Mouse (Mus musculus) C2C12 (cell line): Measurements from ENCODE around the gene Usp3.

Experiments used
- CEBPB ChIP-seq: IDR thresholded peaks from one replicate; pipeline ENCODE4 v1.6.1; 2011; ENCODE audit warnings: low read depth, mild to moderate bottlenecking, control low read depth, moderate library complexity
- CTCF ChIP-seq: IDR thresholded peaks from one replicate; pipeline ENCODE4 v1.5.1; 2011; ENCODE audit not compliant: control insufficient read depth, insufficient read depth, insufficient read length
- MAX ChIP-seq: IDR thresholded peaks from one replicate; pipeline ENCODE4 v1.6.1; 2011; ENCODE audit warnings: mild to moderate bottlenecking, control low read depth
- MYOD1 ChIP-seq: IDR thresholded peaks from one replicate; pipeline ENCODE4 v1.6.1; 2011; ENCODE audit warnings: low read depth; ENCODE audit not compliant: control insufficient read depth, insufficient read length
- MYOG ChIP-seq: IDR thresholded peaks from one replicate; pipeline ENCODE4 v1.6.1; 2011; ENCODE audit not compliant: control insufficient read depth, insufficient read length; ENCODE audit errors: extremely low read depth
- USF1 ChIP-seq: IDR thresholded peaks from one replicate; pipeline ENCODE4 v1.6.1; 2011; ENCODE audit warnings: low read depth, mild to moderate bottlenecking, control low read depth, moderate library complexity

- no peak for TF ChIP-seq CTCF
- no peak for TF ChIP-seq MAX
- TF ChIP-seq USF1, result no peak
- no peak for TF ChIP-seq MYOD1
- no peak for TF ChIP-seq MYOG
- TF ChIP-seq CEBPB, result no peak
These were observed 71.3 kb downstream of the Usp3 start for GRCm38 (mm10) chr9:66521595-66521994.
